Comparison of ENCODE assay signal across 8 mouse cellular contexts in the genomic region with DNA sequence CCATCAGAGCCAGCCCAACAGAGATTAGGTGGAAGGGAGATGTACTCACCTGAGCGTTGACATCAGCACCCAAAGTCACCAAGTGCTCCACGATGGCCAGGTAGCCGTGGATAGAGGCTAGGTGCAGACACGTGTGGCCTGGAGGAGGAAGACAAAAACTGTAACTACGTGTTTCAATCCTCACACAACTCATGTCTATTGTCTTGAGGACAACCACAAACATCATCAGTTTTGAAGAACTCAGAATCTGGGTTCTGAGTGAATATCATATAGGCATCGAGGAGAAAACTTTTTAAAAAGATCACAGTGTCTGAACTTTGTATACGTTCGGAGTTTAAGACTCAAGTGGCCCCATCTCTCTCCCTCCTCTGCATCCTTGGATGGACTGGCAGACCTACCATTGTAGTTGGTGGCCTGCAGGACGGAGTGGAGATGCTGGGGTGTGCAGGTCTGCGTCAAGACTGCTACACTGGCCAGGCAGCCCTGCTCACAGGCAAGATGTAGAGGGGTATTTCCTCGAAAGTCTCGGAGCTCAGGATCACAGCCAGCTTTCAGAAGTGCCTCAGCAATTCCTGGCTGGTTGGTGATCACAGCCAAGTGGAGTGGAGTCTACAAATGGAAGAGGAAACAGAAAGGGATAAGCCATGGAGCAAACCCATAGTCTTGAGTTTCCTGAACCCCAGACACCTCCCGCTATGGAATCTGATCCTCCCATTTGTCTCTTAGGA. TPM values are rescaled to one million over a fixed set of nuclear protein-coding genes. Genes with fewer than 3 reads are reported as not detected.
A peak's percentile ranks its signal among the peaks of the same experiment; 100 is the strongest.
DNase-seq lines count a peak whose midpoint lies in the region; ATAC-seq and TF ChIP-seq lines count a peak whose summit lies in the region.

No protein-coding gene starts in this region.

- TF ChIP-seq EP300 in heart, adult 2 months (IDR thresholded peaks at IDR 0.05; ENCODE audit: insufficient read depth, low read depth, low read length) = peak; percentile 71

- intact Hi-C loops in heart, adult 2 months (cut with DNase I) = loop anchor here (1.0 kb wide), 2 partner anchors 18 to 45 kb away; no protein-coding TSS in a partner anchor

- peak; percentile 58 to 59 for DNase-seq in right cerebral cortex, postnatal 10 days (ENCODE audit: low spot score in 2 of 2)
- no peak for DNase-seq in right cerebral cortex, postnatal 4 days
- peak; percentile 35 to 47 for DNase-seq in cerebellum, adult 2 months
- DNase-seq in heart, adult 2 months = peak; percentile 68 to 73
- DNase-seq in lung, postnatal 4 days = peak; percentile 49 to 50
- DNase-seq in retina, embryonic 14.5 days (ENCODE audit: low spot score) = no peak
- no peak for DNase-seq in embryo, embryonic 10.5 days (ENCODE audit: low spot score)

- H3K27me3 ChIP-seq in cerebellum, adult 2 months (ENCODE audit: control insufficient read depth, insufficient read depth, low read length) = no peaks in the 10 kb centered on the region
- H3K27me3 ChIP-seq in heart, adult 2 months (ENCODE audit: control insufficient read depth, insufficient read depth, low read length) = no peaks in the 10 kb centered on the region
- no peaks in the 10 kb centered on the region for H3K27me3 ChIP-seq in kidney, embryonic 15.5 days

- ATAC-seq in kidney, embryonic 15.5 days (replicated peaks; ENCODE audit: low FRiP score) = no peak

- peak overlapping the region; percentile 62; the same call in 1 of the 2 replicates for H3K27ac ChIP-seq in cerebellum, adult 2 months (ENCODE audit: insufficient read depth, low read length)
- peak overlapping the region; percentile 98 for H3K27ac ChIP-seq in heart, adult 2 months
- H3K27ac ChIP-seq in kidney, embryonic 15.5 days = peak overlapping the region; percentile 100

- peak overlapping the region; percentile 74 for H3K4me2 ChIP-seq in kidney, embryonic 15.5 days

- H3K79me2 ChIP-seq in heart, adult 2 months (replicated peaks; ENCODE audit: control insufficient read depth, insufficient read depth, low read length) = no peaks in the 10 kb centered on the region

- peak overlapping the region; percentile 74 for H3K4me3 ChIP-seq in cerebellum, adult 2 months (replicated peaks; ENCODE audit: insufficient read depth, low read depth, low read length)
- peak overlapping the region; percentile 83 for H3K4me3 ChIP-seq in heart, adult 2 months
- H3K4me3 ChIP-seq in kidney, embryonic 15.5 days (replicated peaks) = peak overlapping the region; percentile 93

- 69% methylated on average over 13 of the region's 13 CpGs for WGBS in cerebellum, adult 2 months
- 38% methylated on average over 13 of the region's 13 CpGs for WGBS in heart, adult 2 months
- WGBS in kidney, embryonic 15.5 days = 73% methylated on average over 13 of the region's 13 CpGs

- H3K9me3 ChIP-seq in kidney, embryonic 15.5 days (replicated peaks) = no peaks in the 10 kb centered on the region

- no peak for TF ChIP-seq CTCF in cerebellum, adult 2 months (IDR thresholded peaks at IDR 0.05; ENCODE audit: borderline replicate concordance, insufficient read depth, low read depth, low read length)
- no peak for TF ChIP-seq CTCF in heart, adult 2 months (IDR thresholded peaks at IDR 0.05)

- H3K4me1 ChIP-seq in cerebellum, adult 2 months (ENCODE audit: control insufficient read depth, insufficient read depth, low read length) = no peaks in the 10 kb centered on the region
- peaks cover 22% of the 10 kb centered on the region for H3K4me1 ChIP-seq in heart, adult 2 months (ENCODE audit: control insufficient read depth, insufficient read depth, low read length)
- peaks cover 44% of the 10 kb centered on the region for H3K4me1 ChIP-seq in kidney, embryonic 15.5 days

- H3K9ac ChIP-seq in heart, adult 2 months (ENCODE audit: low read depth, low read length) = peak overlapping the region; percentile 79
- H3K9ac ChIP-seq in kidney, embryonic 15.5 days = peak overlapping the region; percentile 96

- TF ChIP-seq POLR2A in cerebellum, adult 2 months (IDR thresholded peaks at IDR 0.05; ENCODE audit: borderline replicate concordance, insufficient read depth, low read length) = no peak
- peak; percentile 24 for TF ChIP-seq POLR2A in heart, adult 2 months (IDR thresholded peaks at IDR 0.05; ENCODE audit: insufficient read depth, low read depth, low read length)

- H3K36me3 ChIP-seq in heart, adult 2 months (ENCODE audit: control insufficient read depth, insufficient read depth, low read length) = peaks cover 29% of the 10 kb centered on the region
- peaks cover 40% of the 10 kb centered on the region for H3K36me3 ChIP-seq in kidney, embryonic 15.5 days

RNA-seq across cellular contexts. Expression of gene Nfkbia, which starts 1.6 kb away (rescaled TPM):
- 39.1 and 45.7 TPM in 2 replicates for polyA plus RNA-seq in cerebellum, adult 2 months (2012; rRNA removed)
- 10 to 100 TPM; 65.7 to 80.3 TPM for total RNA-seq in heart, adult 2 months (2021)
- polyA plus RNA-seq in heart, adult 2 months (2012; rRNA removed) = 86.0 and 106 TPM in 2 replicates
- 78.2 and 80.3 TPM in 2 replicates for polyA plus RNA-seq in kidney, embryonic 15.5 days (2015; fragmentation: Nextera tagmentation; extraction: Ambion mirVana)

Comparison
In these comparisons a context has a peak if more than half of its experiments do, and no peak if none do; other contexts are left out.
1. DNase-seq: peak in right cerebral cortex, postnatal 10 days (2 of 2), cerebellum, adult 2 months (2 of 2), heart, adult 2 months (2 of 2) and lung, postnatal 4 days (2 of 2); none in right cerebral cortex, postnatal 4 days (single experiment), retina, embryonic 14.5 days (single experiment) and embryo, embryonic 10.5 days (single experiment).
2. Peak in every context shown above with its lines, with median percentiles within 50 percentile points of each other: H3K27ac ChIP-seq and H3K4me3 ChIP-seq.